ENCODE assay signal across 20 mouse cellular contexts in the genomic region with DNA sequence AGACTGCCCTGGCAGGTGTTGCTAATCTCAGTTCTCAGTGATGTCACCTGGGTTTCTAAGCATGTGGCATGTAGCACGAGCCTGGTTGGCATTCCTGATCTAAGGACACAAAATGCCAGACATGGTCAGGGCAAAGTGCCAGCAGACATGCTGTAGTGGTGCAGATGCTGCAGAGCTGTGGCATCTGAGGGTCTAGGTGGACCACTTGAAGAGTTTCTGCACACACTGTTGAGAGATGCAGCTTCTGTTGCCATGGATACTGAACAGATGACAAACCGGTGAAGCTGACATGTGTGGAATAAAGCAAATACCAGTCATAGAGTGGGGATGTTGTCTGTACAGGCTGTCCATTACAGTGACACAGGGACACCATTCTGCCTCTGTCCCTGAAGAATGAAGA. TPM values are rescaled to one million over a fixed set of nuclear protein-coding genes. Genes with fewer than 3 reads are reported as not detected.
A peak's percentile ranks its signal among the peaks of the same experiment; 100 is the strongest.
DNase-seq lines count a peak whose midpoint lies in the region; ATAC-seq and TF ChIP-seq lines count a peak whose summit lies in the region.
"Had no signal": no experiment of that assay in that cellular context is flagged by ENCODE, and none has a peak within 500 bp of the region (broad histone marks: within the 10 kb centered on the region; RNA-seq: fewer than 3 reads in every experiment).

No protein-coding gene starts in this region.

- H3K4me3 ChIP-seq in heart, embryonic 16.5 days (ENCODE audit: low read length): no peak overlapping the region
- no peak overlapping the region for H3K4me3 ChIP-seq in neural tube, embryonic 13.5 days
- no peak overlapping the region for H3K4me3 ChIP-seq in forebrain, postnatal 0 days (ENCODE audit: low read depth, low read length)
- no peak overlapping the region for H3K4me3 ChIP-seq in midbrain, embryonic 16.5 days (ENCODE audit: low read depth, low read length)
- H3K4me3 ChIP-seq: limb, embryonic 15.5 days had no signal

- DNase-seq in heart, postnatal 14 days: no peak
- DNase-seq in neural tube, embryonic 10.5 days (ENCODE audit: extremely low spot score, low spot score): no peak
- DNase-seq in forebrain, postnatal 0 days: peak; percentile 25
- DNase-seq in gastrocnemius, adult 18-20 months (ENCODE audit: low spot score): no peak
- DNase-seq: adrenal gland, adult 8-10 months; B cell, adult 2 months; cerebellum, adult 11 months; kidney, adult 9 months; kidney, postnatal 36 days; lung, adult 2 months; right cerebral cortex, postnatal 25 days; thymus, postnatal 14 days had no signal

- WGBS in heart, embryonic 16.5 days: 49% methylated on average over 2 of the region's 2 CpGs
- 61% methylated on average over 2 of the region's 2 CpGs for WGBS in neural tube, embryonic 13.5 days
- 33% methylated on average over 2 of the region's 2 CpGs for WGBS in forebrain, postnatal 0 days
- WGBS in midbrain, embryonic 16.5 days: 51% methylated on average over 2 of the region's 2 CpGs

- intact Hi-C loops in heart, postnatal 14 days (cut with DNase I): no loop called here

- no peak overlapping the region for H3K9ac ChIP-seq in heart, embryonic 16.5 days (ENCODE audit: low read length)
- H3K9ac ChIP-seq in neural tube, embryonic 13.5 days: no peak overlapping the region
- H3K9ac ChIP-seq in forebrain, postnatal 0 days: no peak overlapping the region
- H3K9ac ChIP-seq in midbrain, embryonic 16.5 days (ENCODE audit: low read depth, low read length): no peak overlapping the region
- H3K9ac ChIP-seq: limb, embryonic 15.5 days had no signal

- no peaks in the 10 kb centered on the region for H3K9me3 ChIP-seq in heart, embryonic 16.5 days (replicated peaks; ENCODE audit: control insufficient read depth, low read length)
- H3K9me3 ChIP-seq in neural tube, embryonic 13.5 days: no peaks in the 10 kb centered on the region
- H3K9me3 ChIP-seq in forebrain, postnatal 0 days (ENCODE audit: low read length): no peaks in the 10 kb centered on the region
- H3K9me3 ChIP-seq in midbrain, embryonic 16.5 days (replicated peaks; ENCODE audit: control insufficient read depth, low read length, poor library complexity, severe bottlenecking): no peaks in the 10 kb centered on the region
- H3K9me3 ChIP-seq: limb, embryonic 15.5 days had no signal

- H3K36me3 ChIP-seq in heart, embryonic 16.5 days (ENCODE audit: control insufficient read depth, insufficient read depth): no peaks in the 10 kb centered on the region
- no peaks in the 10 kb centered on the region for H3K36me3 ChIP-seq in neural tube, embryonic 13.5 days
- H3K36me3 ChIP-seq in forebrain, postnatal 0 days (ENCODE audit: insufficient read depth): no peaks in the 10 kb centered on the region
- H3K36me3 ChIP-seq in midbrain, embryonic 16.5 days (ENCODE audit: control insufficient read depth, insufficient read depth, low read length): no peaks in the 10 kb centered on the region
- H3K36me3 ChIP-seq: limb, embryonic 15.5 days had no signal

- no peak overlapping the region for H3K4me2 ChIP-seq in heart, embryonic 16.5 days (ENCODE audit: low read depth, low read length)
- H3K4me2 ChIP-seq in neural tube, embryonic 13.5 days: no peak overlapping the region
- no peak overlapping the region for H3K4me2 ChIP-seq in forebrain, postnatal 0 days (ENCODE audit: low read depth)
- H3K4me2 ChIP-seq in midbrain, embryonic 16.5 days (ENCODE audit: low read length): no peak overlapping the region
- H3K4me2 ChIP-seq: limb, embryonic 15.5 days had no signal

- no peak overlapping the region for H3K27ac ChIP-seq in heart, embryonic 16.5 days (ENCODE audit: low read length)
- H3K27ac ChIP-seq in neural tube, embryonic 13.5 days (replicated peaks): no peak overlapping the region
- H3K27ac ChIP-seq in forebrain, postnatal 0 days (ENCODE audit: low read depth, low read length): no peak overlapping the region
- no peak overlapping the region for H3K27ac ChIP-seq in midbrain, embryonic 16.5 days (ENCODE audit: low read length)
- H3K27ac ChIP-seq: limb, embryonic 15.5 days; macrophage had no signal

- no peaks in the 10 kb centered on the region for H3K4me1 ChIP-seq in heart, embryonic 16.5 days (ENCODE audit: control insufficient read depth, insufficient read depth, low read length)
- no peaks in the 10 kb centered on the region for H3K4me1 ChIP-seq in neural tube, embryonic 13.5 days (replicated peaks)
- H3K4me1 ChIP-seq in forebrain, postnatal 0 days (ENCODE audit: insufficient read depth): no peaks in the 10 kb centered on the region
- no peaks in the 10 kb centered on the region for H3K4me1 ChIP-seq in midbrain, embryonic 16.5 days (ENCODE audit: control insufficient read depth, insufficient read depth, low read length)
- H3K4me1 ChIP-seq: limb, embryonic 15.5 days had no signal

- no peak for TF ChIP-seq CTCF in forebrain, postnatal 0 days (IDR thresholded peaks at IDR 0.05; ENCODE audit: low read depth)

- peak; percentile 28; the same call in 1 of the 2 replicates for ATAC-seq in heart, embryonic 16.5 days (replicated peaks; ENCODE audit: extremely low read depth, insufficient read depth, low FRiP score)
- peak; percentile 27; the same call in 1 of the 2 replicates for ATAC-seq in neural tube, embryonic 13.5 days (ENCODE audit: low read depth)
- ATAC-seq in forebrain, postnatal 0 days: peak; percentile 77
- peak; percentile 85 for ATAC-seq in midbrain, embryonic 16.5 days
- ATAC-seq in megakaryocyte progenitor cell, adult 5-6 weeks (replicated peaks; ENCODE audit: poor library complexity): no peak
- ATAC-seq: inflammation-experienced regulatory T-cells, adult 6 months had no signal

- H3K27me3 ChIP-seq in heart, embryonic 16.5 days (ENCODE audit: control insufficient read depth, insufficient read depth, low read length): no peaks in the 10 kb centered on the region
- no peaks in the 10 kb centered on the region for H3K27me3 ChIP-seq in neural tube, embryonic 13.5 days
- no peaks in the 10 kb centered on the region for H3K27me3 ChIP-seq in forebrain, postnatal 0 days (ENCODE audit: insufficient read depth, low read length)
- H3K27me3 ChIP-seq in midbrain, embryonic 16.5 days (ENCODE audit: control insufficient read depth, insufficient read depth, low read depth, low read length): no peaks in the 10 kb centered on the region
- H3K27me3 ChIP-seq: limb, embryonic 15.5 days had no signal

RNA-seq across cellular contexts. Expression of gene Slit2, which starts 7.1 kb away (rescaled TPM):
- polyA plus RNA-seq in heart, embryonic 16.5 days (2015; fragmentation: Nextera tagmentation; extraction: Ambion mirVana): 14.6 and 19.4 TPM in 2 replicates
- 1 to 10 TPM; 6.2 to 6.8 TPM for total RNA-seq in heart, postnatal 14 days (2021)
- 47.2 and 52.6 TPM in 2 replicates for polyA plus RNA-seq in neural tube, embryonic 13.5 days (2015; fragmentation: Nextera tagmentation; extraction: Ambion mirVana)
- total RNA-seq in forebrain, postnatal 0 days (2014; rRNA removed): 18.6 and 41.5 TPM in 2 replicates
- polyA plus RNA-seq in forebrain, postnatal 0 days (2015; fragmentation: Nextera tagmentation; extraction: Ambion mirVana): 2.9 and 7.7 TPM in 2 replicates
- polyA plus RNA-seq in midbrain, embryonic 16.5 days (2015; fragmentation: Nextera tagmentation; extraction: Ambion mirVana): 17.5 and 24.9 TPM in 2 replicates
- not detected in 2 replicates for total RNA-seq in megakaryocyte progenitor cell, adult 5-6 weeks (2015)
- not detected in 2 replicates for total RNA-seq in megakaryocyte progenitor cell, adult 5-6 weeks (2017)
- under 1 TPM; 0.21 to 0.66 TPM for total RNA-seq in gastrocnemius, adult 18-20 months (2021)
- total RNA-seq: monocyte, adult 5-6 weeks had no signal
- polyA plus RNA-seq: macrophage had no signal

Comparison
In these comparisons a context has a peak if more than half of its experiments do, and no peak if none do; other contexts are left out.
1. RNA of gene Slit2, which starts 7.1 kb away (total RNA-seq): 18.6 to 41.5 TPM in forebrain, postnatal 0 days and 6.2 to 6.8 TPM in heart, postnatal 14 days; 0.21 to 0.66 TPM in gastrocnemius, adult 18-20 months and not detected in megakaryocyte progenitor cell, adult 5-6 weeks; every median in the first group is over 4 times any median in the second.